Mouse (Mus musculus) intestine, postnatal 0 days (tissue): Measurements from ENCODE around the gene Vav2. TPM values are rescaled to one million over a fixed set of nuclear protein-coding genes. Genes with fewer than 3 reads are reported as not detected.
A peak's percentile ranks its signal among the peaks of the same experiment; 100 is the strongest.

Experiments used
- ATAC-seq: fragments of 200-750 bp; cut with Nextera tagmentation; 2 replicates; pipeline ENCODE4 v1.8.0; 2017; ENCODE audit warnings: mild to moderate bottlenecking, moderate TSS enrichment, moderate library complexity
- H3K27ac ChIP-seq: fragments of 300-500 bp; sonication (generic); 2 replicates; pipeline ENCODE4 v1.5.1; 2014; ENCODE audit warnings: mild to moderate bottlenecking, low read depth, low read length, moderate library complexity
- H3K27me3 ChIP-seq: fragments of 300-500 bp; sonication (generic); replicated peaks from 2 replicates; pipeline ENCODE4 v1.6.1; 2014; ENCODE audit warnings: low read length, mixed read lengths; ENCODE audit not compliant: control insufficient read depth, insufficient read depth
- H3K36me3 ChIP-seq: fragments of 300-500 bp; sonication (generic); 2 replicates; pipeline ENCODE4 v1.6.1; 2014; ENCODE audit warnings: mild to moderate bottlenecking, moderate library complexity; ENCODE audit not compliant: control insufficient read depth, insufficient read depth
- H3K4me1 ChIP-seq: fragments of 300-500 bp; sonication (generic); replicated peaks from 2 replicates; pipeline ENCODE4 v1.6.1; 2014; ENCODE audit warnings: antibody characterized with exemption, low read length, mixed read lengths; ENCODE audit not compliant: control insufficient read depth, insufficient read depth
- H3K4me2 ChIP-seq: fragments of 300-500 bp; sonication (generic); replicated peaks from 2 replicates; pipeline ENCODE4 v1.6.1; 2014; ENCODE audit warnings: low read depth, mild to moderate bottlenecking, moderate library complexity
- H3K4me3 ChIP-seq: fragments of 300-500 bp; sonication (generic); 2 replicates; pipeline ENCODE4 v1.5.1; 2014; ENCODE audit warnings: low read depth, low read length
- H3K9ac ChIP-seq: fragments of 300-500 bp; sonication (generic); 2 replicates; pipeline ENCODE4 v1.6.1; 2014; ENCODE audit warnings: mild to moderate bottlenecking, low read depth, low read length
- H3K9me3 ChIP-seq: fragments of 300-500 bp; sonication (generic); 2 replicates; pipeline ENCODE4 v1.6.1; 2016; ENCODE audit warnings: mixed run types; ENCODE audit not compliant: control insufficient read depth
- CTCF ChIP-seq: sonication (generic); IDR thresholded peaks from 2 replicates; pipeline ENCODE4 v1.5.1; 2016; ENCODE audit warnings: low read depth, mild to moderate bottlenecking, control low read depth, antibody characterized with exemption, moderate library complexity
- WGBS: fragments of 180-500 bp; shearing (Covaris S2); extraction: QIAGEN DNeasy Blood & Tissue Kit; methylation state at CpG from one replicate; pipeline ENCODE4 v1.1.7; 2014; 5-methylcytosine and 5-hydroxymethylcytosine counted together
- polyA plus RNA-seq: library from polyadenylated mRNA; unstranded; fragments of >200 nt; fragmentation: Nextera tagmentation; extraction: Ambion mirVana; gene quantifications from 2 replicates; pipeline ENCODE4 v1.2.1, GENCODE M21; 2015

The Vav2 gene
- polyA plus RNA-seq, 1 experiment from 2014 or later, result 5.4 TPM

- Histone ChIP-seq H3K27me3 (no peaks in the 10 kb centered on the region), H3K4me3 (no peak overlapping the region), H3K4me2 (no peak overlapping the region), H3K9ac (no peak overlapping the region), H3K36me3 (no peaks in the 10 kb centered on the region), H3K9me3 (no peaks in the 10 kb centered on the region), H3K27ac (peak overlapping the region; percentile 28; the same call in 1 of the 2 replicates), H3K4me1 (no peaks in the 10 kb centered on the region)
- WGBS, result 45% methylated on average over 4 of the region's 4 CpGs
- no peak for TF ChIP-seq CTCF
- no peak for ATAC-seq
Measured at GRCm38 (mm10) chr2:27381698-27382097, 45.1 kb downstream of the Vav2 start.

- H3K4me1 ChIP-seq, result no peaks in the 10 kb centered on the region
Measured at GRCm38 (mm10) chr2:27381254-27381653, 45.6 kb downstream of the Vav2 start.

DNA sequence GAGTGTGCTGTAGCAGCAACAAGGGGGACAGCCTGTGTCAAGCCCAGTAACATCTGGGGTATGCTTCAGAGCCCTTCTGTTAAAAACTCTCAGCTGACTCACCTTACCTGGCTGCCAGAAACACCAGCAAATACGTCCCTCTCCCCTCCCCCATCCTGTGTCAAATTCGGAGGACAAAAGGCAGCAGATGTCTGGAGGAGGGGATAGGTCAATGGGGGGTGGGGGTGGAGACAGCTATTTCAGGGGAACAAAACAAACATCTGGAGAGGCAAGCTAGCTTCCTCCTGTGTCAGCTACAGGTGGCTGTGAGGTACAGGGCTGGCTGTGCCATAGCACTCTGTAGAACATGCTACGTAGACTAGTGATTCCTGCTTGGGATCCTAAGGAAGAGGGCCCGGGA is 49.0 kb downstream of the Vav2 start:
- H3K4me3 ChIP-seq, result no peak overlapping the region
- no peaks in the 10 kb centered on the region for H3K4me1 ChIP-seq
- H3K4me2 ChIP-seq, result no peak overlapping the region
- H3K9me3 ChIP-seq, result no peaks in the 10 kb centered on the region
- no peak overlapping the region for H3K9ac ChIP-seq
- 44% methylated on average over 4 of the region's 4 CpGs for WGBS
- ATAC-seq, result no peak
- no peak for TF ChIP-seq CTCF
- H3K36me3 ChIP-seq, result no peaks in the 10 kb centered on the region
- H3K27me3 ChIP-seq, result no peaks in the 10 kb centered on the region
- H3K27ac ChIP-seq, result no peak overlapping the region

More at GRCm38 (mm10) chr2:27381254-27381653, 45.6 kb downstream of the Vav2 start:
- no peak overlapping the region for H3K4me3 ChIP-seq
- H3K27me3 ChIP-seq, result no peaks in the 10 kb centered on the region
- no peak for ATAC-seq
- no peak overlapping the region for H3K9ac ChIP-seq
- peak overlapping the region; percentile 28; the same call in 1 of the 2 replicates for H3K27ac ChIP-seq
- no peaks in the 10 kb centered on the region for H3K9me3 ChIP-seq
- WGBS, result 88% methylated on average over 3 of the region's 3 CpGs
- no peak for TF ChIP-seq CTCF
- no peaks in the 10 kb centered on the region for H3K36me3 ChIP-seq
- no peak overlapping the region for H3K4me2 ChIP-seq

DNA sequence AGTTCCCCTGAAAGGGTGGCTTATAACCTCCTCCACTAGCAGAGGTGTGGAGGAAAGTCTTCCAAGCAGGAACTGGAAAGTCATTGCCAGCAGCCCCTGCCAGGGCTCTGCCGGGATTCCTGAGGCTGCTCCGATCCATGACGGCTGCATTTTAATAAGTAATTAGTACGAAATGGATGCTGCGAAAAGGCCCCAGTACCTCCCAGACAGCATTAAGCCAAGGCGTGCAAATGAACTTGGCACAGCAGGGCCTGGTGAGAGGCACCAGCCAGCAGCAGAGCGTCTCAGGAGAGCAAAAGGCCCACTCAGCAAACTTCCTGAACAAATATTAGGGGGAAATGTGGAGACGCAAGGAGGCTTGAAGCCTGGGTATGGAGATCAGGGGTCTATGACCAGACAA is 49.7 kb downstream of the Vav2 start:
- Histone ChIP-seq H3K4me3 (no peak overlapping the region), H3K4me2 (no peak overlapping the region), H3K9ac (no peak overlapping the region), H3K27me3 (no peaks in the 10 kb centered on the region), H3K4me1 (no peaks in the 10 kb centered on the region), H3K27ac (no peak overlapping the region), H3K9me3 (no peaks in the 10 kb centered on the region), H3K36me3 (no peaks in the 10 kb centered on the region)
- no peak for ATAC-seq
- TF ChIP-seq CTCF, result no peak
- 78% methylated on average over 8 of the region's 8 CpGs for WGBS

- H3K36me3 ChIP-seq, result no peaks in the 10 kb centered on the region
- no peak overlapping the region for H3K9ac ChIP-seq
- ATAC-seq, result no peak
- no peak overlapping the region for H3K27ac ChIP-seq
- no peak overlapping the region for H3K4me2 ChIP-seq
- H3K9me3 ChIP-seq, result no peaks in the 10 kb centered on the region
- H3K27me3 ChIP-seq, result no peaks in the 10 kb centered on the region
- no peak for TF ChIP-seq CTCF
- no peaks in the 10 kb centered on the region for H3K4me1 ChIP-seq
- 47% methylated on average over 3 of the region's 3 CpGs for WGBS
- H3K4me3 ChIP-seq, result no peak overlapping the region
Measured at GRCm38 (mm10) chr2:27375141-27375540, 51.7 kb downstream of the Vav2 start.

GRCm38 (mm10) chr2:27373349-27373748 is 53.5 kb downstream of the Vav2 start:
- Histone ChIP-seq H3K27ac (no peak overlapping the region), H3K4me1 (0 out of 2 replicates have a peak, but pooled peaks cover 3% of the 10 kb centered on the region), H3K4me3 (no peak overlapping the region), H3K27me3 (no peaks in the 10 kb centered on the region), H3K4me2 (no peak overlapping the region), H3K9me3 (no peaks in the 10 kb centered on the region), H3K36me3 (no peaks in the 10 kb centered on the region), H3K9ac (no peak overlapping the region)
- ATAC-seq, result no peak
- no peak for TF ChIP-seq CTCF
- WGBS, result 28% methylated on average over 12 of the region's 12 CpGs

DNA sequence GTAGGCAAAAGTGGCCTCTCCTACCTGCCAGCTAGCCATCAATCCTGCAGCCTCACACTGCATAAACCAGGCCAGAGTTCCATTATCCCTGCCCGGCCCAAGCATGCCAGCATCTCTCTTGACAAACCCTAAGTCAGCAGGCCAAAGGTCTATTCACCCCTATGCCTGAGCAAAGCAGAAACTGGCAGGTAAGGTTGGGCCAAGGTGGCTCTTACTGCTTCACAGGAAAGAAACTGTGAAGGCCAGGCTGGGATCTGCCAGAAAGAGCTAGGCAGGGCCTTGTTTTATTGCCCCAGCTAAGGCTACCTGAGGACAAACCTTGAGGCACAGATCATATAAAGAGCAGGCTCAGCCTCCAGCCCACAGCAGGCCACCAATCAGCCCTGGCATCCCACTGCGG is 55.4 kb downstream of the Vav2 start:
- Histone ChIP-seq H3K9me3 (no peaks in the 10 kb centered on the region), H3K36me3 (no peaks in the 10 kb centered on the region), H3K4me2 (no peak overlapping the region), H3K9ac (no peak overlapping the region), H3K27ac (no peak overlapping the region), H3K27me3 (no peaks in the 10 kb centered on the region), H3K4me3 (no peak overlapping the region), H3K4me1 (0 out of 2 replicates have a peak, but pooled peaks cover 3% of the 10 kb centered on the region)
- no peak for TF ChIP-seq CTCF
- ATAC-seq, result peak; percentile 90
- WGBS, result 44% methylated on average over 2 of the region's 2 CpGs
